ENCODE assay signal across 20 mouse cellular contexts in the genomic region with DNA sequence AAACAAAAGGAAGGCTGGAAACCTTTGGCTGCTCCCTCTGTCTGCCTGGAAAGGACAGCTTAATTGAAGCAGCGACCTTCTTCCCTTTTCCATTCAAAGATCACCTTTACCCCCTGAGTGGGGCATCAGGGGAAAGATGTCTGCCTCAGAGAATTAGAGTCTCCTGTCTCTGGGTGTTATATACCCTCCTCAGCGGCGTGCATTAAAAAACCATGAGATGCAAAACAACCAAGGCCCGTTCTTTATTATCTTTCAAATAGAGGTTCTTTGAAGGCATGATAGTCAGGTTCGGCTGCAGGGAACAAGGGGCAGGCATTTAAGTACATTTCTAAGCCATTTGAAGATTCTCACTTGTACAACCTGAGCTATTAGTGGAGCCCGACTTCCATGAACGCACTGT.
"Had no signal": no experiment of that assay in that cellular context is flagged by ENCODE, and none has a peak within 500 bp of the region (broad histone marks: within the 10 kb centered on the region; RNA-seq: fewer than 3 reads in every experiment).

No protein-coding gene starts in this region.

- H3K9me3 ChIP-seq: limb, embryonic 10.5 days; limb, embryonic 13.5 days; liver, embryonic 12.5 days; liver, embryonic 15.5 days; lung, embryonic 15.5 days; midbrain, embryonic 12.5 days; stomach, embryonic 15.5 days had no signal

- H3K4me3 ChIP-seq: limb, embryonic 10.5 days; limb, embryonic 13.5 days; liver, embryonic 12.5 days; liver, embryonic 15.5 days; lung, embryonic 15.5 days; megakaryocyte, embryonic 14.5 days; midbrain, embryonic 12.5 days; stomach, embryonic 15.5 days had no signal

- H3K4me1 ChIP-seq: liver, embryonic 12.5 days; liver, embryonic 15.5 days; lung, embryonic 15.5 days; midbrain, embryonic 12.5 days; stomach, embryonic 15.5 days had no signal

- DNase-seq: kidney, adult 9 months; kidney, postnatal 14 days; kidney, postnatal 4 days; layer of hippocampus, adult 9-11 months; liver; lung, adult 18-20 months; lung, postnatal 10 days; lung, postnatal 36 days; retina, postnatal 1 day; right cerebral cortex, postnatal 25 days; spleen, adult 18-20 months; thymus, postnatal 25 days had no signal

- H3K4me2 ChIP-seq: limb, embryonic 13.5 days; liver, embryonic 12.5 days; liver, embryonic 15.5 days; lung, embryonic 15.5 days; midbrain, embryonic 12.5 days; stomach, embryonic 15.5 days had no signal

- H3K27me3 ChIP-seq: limb, embryonic 13.5 days; liver, embryonic 12.5 days; liver, embryonic 15.5 days; lung, embryonic 15.5 days; midbrain, embryonic 12.5 days; stomach, embryonic 15.5 days had no signal

- H3K27ac ChIP-seq: limb, embryonic 10.5 days; limb, embryonic 13.5 days; liver, embryonic 12.5 days; liver, embryonic 15.5 days; lung, embryonic 15.5 days; midbrain, embryonic 12.5 days; stomach, embryonic 15.5 days had no signal

- ATAC-seq: liver, embryonic 12.5 days had no signal

- H3K9ac ChIP-seq: limb, embryonic 13.5 days; liver, embryonic 12.5 days; liver, embryonic 15.5 days; lung, embryonic 15.5 days; midbrain, embryonic 12.5 days; stomach, embryonic 15.5 days had no signal

- H3K36me3 ChIP-seq: limb, embryonic 10.5 days; limb, embryonic 13.5 days; liver, embryonic 12.5 days; liver, embryonic 15.5 days; lung, embryonic 15.5 days; midbrain, embryonic 12.5 days; stomach, embryonic 15.5 days had no signal
